Mouse (Mus musculus) megakaryocyte, embryonic 14.5 days (primary cell): ENCODE results near the gene Rubcnl. TPM values are rescaled to one million over a fixed set of nuclear protein-coding genes. Genes with fewer than 3 reads are reported as not detected.

Experiments
- H3K27me3 ChIP-seq: replicated peaks from 2 replicates; pipeline ENCODE3; 2012; ENCODE audit warnings: inconsistent platforms
- H3K36me3 ChIP-seq: replicated peaks from 2 replicates; pipeline ENCODE3; 2012; ENCODE audit warnings: low read length, inconsistent platforms, mixed read lengths
- H3K4me1 ChIP-seq: 2 replicates; pipeline ENCODE4 v1.6.1; 2012; ENCODE audit warnings: inconsistent platforms
- H3K4me3 ChIP-seq: replicated peaks from 2 replicates; pipeline ENCODE3; 2012; ENCODE audit warnings: moderate library complexity, mild to moderate bottlenecking, inconsistent platforms
- H3K9me3 ChIP-seq: 2 replicates; pipeline ENCODE4 v1.6.1; 2012; ENCODE audit warnings: inconsistent platforms
- FLI1 ChIP-seq: IDR thresholded peaks from 2 replicates; pipeline ENCODE4 v1.6.1; 2012; ENCODE audit warnings: low read length, inconsistent platforms, mixed read lengths
- GATA1 ChIP-seq: IDR thresholded peaks from 3 replicates; pipeline ENCODE4 v1.6.1; 2012; ENCODE audit warnings: mixed read lengths, low read length, inconsistent platforms, borderline replicate concordance
- polyA plus RNA-seq: library from polyadenylated mRNA; stranded (reverse); fragments of >175 nt; gene quantifications from 2 replicates; pipeline ENCODE4 v1.2.3, GENCODE M21; 2012; ENCODE audit warnings: low replicate concordance; ENCODE audit not compliant: insufficient read depth

The Rubcnl gene
- polyA plus RNA-seq: 0.11 TPM in 1 of 2 replicates, not detected in the other

- Histone ChIP-seq H3K27me3 (peaks cover 22% of the 10 kb centered on the region), H3K4me3 (peak within 1 kb of the TSS; percentile 96), H3K9me3 (no peaks in the 10 kb centered on the region), H3K4me1 (peaks cover 33% of the 10 kb centered on the region), H3K36me3 (no peaks in the 10 kb centered on the region)
- TF ChIP-seq GATA1 (no peak), FLI1 (no peak)
Measured at GRCm38 (mm10) chr14:75015856-75016714, at the start of gene Rubcnl. Gene Rubcnl (plus strand): TSS chr14:75016027.

- no peak overlapping the region for H3K4me3 ChIP-seq
- H3K9me3 ChIP-seq: peaks cover 14% of the 10 kb centered on the region
- peaks cover 37% of the 10 kb centered on the region for H3K27me3 ChIP-seq
- no peak for TF ChIP-seq FLI1
- no peaks in the 10 kb centered on the region for H3K36me3 ChIP-seq
- H3K4me1 ChIP-seq: peaks cover 37% of the 10 kb centered on the region
Measured at GRCm38 (mm10) chr14:74972216-74972615, 43.6 kb upstream of the Rubcnl start.

GRCm38 (mm10) chr14:74972687-74973086 lies 43.1 kb upstream of the Rubcnl start:
- TF ChIP-seq FLI1: no peak
- no peak for TF ChIP-seq GATA1
- H3K9me3 ChIP-seq: peaks cover 10% of the 10 kb centered on the region
- peaks cover 37% of the 10 kb centered on the region for H3K27me3 ChIP-seq
- no peaks in the 10 kb centered on the region for H3K36me3 ChIP-seq
- peaks cover 37% of the 10 kb centered on the region for H3K4me1 ChIP-seq
- no peak overlapping the region for H3K4me3 ChIP-seq

- peaks cover 45% of the 10 kb centered on the region for H3K27me3 ChIP-seq
- TF ChIP-seq GATA1: no peak
- no peak for TF ChIP-seq FLI1
- H3K4me1 ChIP-seq: peaks cover 37% of the 10 kb centered on the region
- no peaks in the 10 kb centered on the region for H3K36me3 ChIP-seq
- H3K9me3 ChIP-seq: peaks cover 9% of the 10 kb centered on the region
- H3K4me3 ChIP-seq: no peak overlapping the region
Measured at GRCm38 (mm10) chr14:74974136-74974651, 41.6 kb upstream of the Rubcnl start.

GRCm38 (mm10) chr14:74976972-74977371 lies 38.9 kb upstream of the Rubcnl start:
- H3K27me3 ChIP-seq: peaks cover 54% of the 10 kb centered on the region
- H3K36me3 ChIP-seq: no peaks in the 10 kb centered on the region
- H3K4me3 ChIP-seq: no peak overlapping the region
- TF ChIP-seq GATA1: no peak
- TF ChIP-seq FLI1: no peak
- no peaks in the 10 kb centered on the region for H3K9me3 ChIP-seq
- peaks cover 36% of the 10 kb centered on the region for H3K4me1 ChIP-seq

GRCm38 (mm10) chr14:74981016-74981415 lies 34.8 kb upstream of the Rubcnl start:
- H3K9me3 ChIP-seq: no peaks in the 10 kb centered on the region
- peaks cover 6% of the 10 kb centered on the region for H3K4me1 ChIP-seq
- no peak for TF ChIP-seq GATA1
- no peak for TF ChIP-seq FLI1
- no peaks in the 10 kb centered on the region for H3K36me3 ChIP-seq
- peaks cover 48% of the 10 kb centered on the region for H3K27me3 ChIP-seq
- no peak overlapping the region for H3K4me3 ChIP-seq

GRCm38 (mm10) chr14:74983079-74983478 lies 32.7 kb upstream of the Rubcnl start:
- no peak overlapping the region for H3K4me3 ChIP-seq
- TF ChIP-seq GATA1 (no peak), FLI1 (no peak)
- peaks cover 38% of the 10 kb centered on the region for H3K27me3 ChIP-seq
- H3K36me3 ChIP-seq: no peaks in the 10 kb centered on the region
- H3K4me1 ChIP-seq: no peaks in the 10 kb centered on the region
- H3K9me3 ChIP-seq: no peaks in the 10 kb centered on the region

- Histone ChIP-seq H3K9me3 (no peaks in the 10 kb centered on the region), H3K4me1 (peaks cover 9% of the 10 kb centered on the region), H3K27me3 (peaks cover 22% of the 10 kb centered on the region), H3K36me3 (no peaks in the 10 kb centered on the region), H3K4me3 (no peak overlapping the region)
- TF ChIP-seq FLI1 (no peak), GATA1 (no peak)
Measured at GRCm38 (mm10) chr14:74984817-74985391, 30.9 kb upstream of the Rubcnl start.

- no peak overlapping the region for H3K4me3 ChIP-seq
- no peaks in the 10 kb centered on the region for H3K9me3 ChIP-seq
- TF ChIP-seq GATA1 (no peak), FLI1 (no peak)
- peaks cover 9% of the 10 kb centered on the region for H3K4me1 ChIP-seq
- peaks cover 19% of the 10 kb centered on the region for H3K27me3 ChIP-seq
- H3K36me3 ChIP-seq: no peaks in the 10 kb centered on the region
Measured at GRCm38 (mm10) chr14:74985658-74986057, 30.2 kb upstream of the Rubcnl start.

- no peak overlapping the region for H3K4me3 ChIP-seq
- H3K36me3 ChIP-seq: no peaks in the 10 kb centered on the region
- H3K4me1 ChIP-seq: peaks cover 9% of the 10 kb centered on the region
- peaks cover 14% of the 10 kb centered on the region for H3K27me3 ChIP-seq
- TF ChIP-seq GATA1 (no peak), FLI1 (no peak)
- no peaks in the 10 kb centered on the region for H3K9me3 ChIP-seq
Measured at GRCm38 (mm10) chr14:74986527-74986926, 29.3 kb upstream of the Rubcnl start.
